Mouse (Mus musculus) brain, embryonic 18.5 days (tissue): ENCODE measurements around the gene 1700017D01Rik.

Source experiments
- DNase-seq: peaks from one replicate; pipeline ENCODE4 v3.0.0-alpha.2; 2012; ENCODE audit warnings: low read depth, low spot score

Gene 1700017D01Rik

GRCm38 (mm10) chr19:11048009-11048408 lies 82.7 kb downstream of the 1700017D01Rik start:
- no peak for DNase-seq
